Mouse (Mus musculus): ENCODE results near the gene Thap2.

The Thap2 gene

GRCm38 (mm10) chr10:115356106-115356505 is 28.1 kb downstream of the Thap2 start:
- intact Hi-C loops (cut with DNase I), result no loop called here

- intact Hi-C loops (cut with DNase I), result no loop called here
These were observed 29.2 kb downstream of the Thap2 start for GRCm38 (mm10) chr10:115355016-115355415.

DNA sequence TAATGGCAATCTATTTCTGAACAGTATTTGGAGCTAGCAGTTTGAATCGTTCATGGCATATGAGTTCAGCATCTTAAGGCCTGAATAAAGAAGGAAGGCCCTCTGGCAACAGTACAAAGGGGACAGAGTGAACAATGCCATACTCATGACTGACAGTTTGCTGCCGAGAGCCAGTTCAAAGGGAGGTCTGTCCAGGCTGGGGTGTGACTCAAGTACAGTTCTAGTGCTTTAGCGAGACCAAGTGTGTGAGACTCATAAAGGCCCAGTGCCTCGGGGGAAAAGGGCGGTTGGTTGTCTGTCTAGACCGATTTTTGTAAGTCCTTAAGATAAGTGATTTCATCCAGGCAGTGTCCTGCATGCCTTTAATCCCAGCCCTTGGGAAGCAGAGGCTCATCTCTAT is 29.7 kb downstream of the Thap2 start:
- intact Hi-C loops (cut with DNase I), result no loop called here

DNA sequence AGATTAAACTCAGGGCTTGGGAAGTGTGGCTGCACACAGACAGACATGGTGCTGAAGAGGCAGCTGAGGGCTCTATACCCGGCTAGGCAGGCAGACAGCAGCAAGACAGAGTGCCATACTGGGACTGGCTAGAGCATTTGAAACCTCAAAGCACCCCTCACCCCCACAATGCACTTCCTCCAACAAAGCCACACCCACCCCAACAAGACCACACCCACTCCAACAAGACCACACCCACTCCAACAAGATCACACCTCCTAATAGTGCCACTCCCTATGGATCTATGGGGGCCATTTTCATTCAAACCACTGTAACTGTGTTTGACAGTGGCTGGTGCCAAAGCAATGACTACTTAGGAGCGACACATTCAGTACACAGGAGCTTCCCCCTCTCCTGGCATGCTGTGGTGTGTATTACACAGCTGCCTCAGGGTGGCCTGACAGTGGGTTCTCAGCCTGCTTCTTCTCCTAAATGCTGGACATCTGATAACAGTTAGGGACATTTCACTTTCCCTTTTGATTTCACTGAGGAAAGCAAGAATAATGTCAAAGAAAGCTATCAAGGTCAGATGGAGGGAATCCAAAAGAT is 33.3 kb downstream of the Thap2 start:
- intact Hi-C loops (cut with DNase I), result no loop called here

DNA sequence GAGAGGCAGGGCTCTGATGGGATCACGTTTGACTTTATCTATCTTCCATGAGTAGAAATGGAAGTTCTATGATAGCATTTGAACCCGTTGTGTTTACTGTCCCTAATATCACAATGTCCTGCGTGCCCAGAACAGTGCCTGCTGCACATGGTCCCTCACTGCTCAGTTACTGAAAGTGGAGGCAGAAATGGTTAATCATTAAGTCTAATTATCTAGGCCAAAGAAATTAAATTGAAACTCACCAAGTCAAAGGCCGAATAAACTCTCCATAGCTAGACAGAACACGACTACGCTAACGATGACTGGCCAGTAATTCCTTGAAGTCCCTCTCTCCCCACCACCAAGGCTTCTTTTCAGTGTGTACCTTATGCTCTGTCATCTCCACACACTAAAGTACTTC is 34.7 kb downstream of the Thap2 start:
- intact Hi-C loops (cut with DNase I), result no loop called here

DNA sequence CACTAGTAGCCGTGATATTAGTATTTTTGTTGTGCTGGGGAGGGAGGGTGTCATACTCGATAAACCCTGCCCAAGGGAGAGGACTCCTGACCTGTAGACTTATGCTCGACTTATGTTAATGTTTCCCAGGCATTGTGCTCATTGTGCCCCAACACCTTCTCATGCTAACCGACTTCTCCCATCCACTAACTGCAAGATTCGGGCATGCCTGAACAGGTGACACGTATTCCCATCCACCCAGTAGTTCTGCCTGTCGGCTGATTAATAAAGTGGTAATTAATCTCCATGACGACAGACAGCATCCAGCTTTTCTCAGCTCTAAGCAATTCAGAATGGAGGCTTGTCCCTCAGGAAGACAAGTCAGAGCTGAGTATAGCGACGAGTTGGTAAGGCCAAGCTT is 35.2 kb downstream of the Thap2 start:
- intact Hi-C loops (cut with DNase I), result no loop called here

GRCm38 (mm10) chr10:115348131-115348530 is 36.1 kb downstream of the Thap2 start:
- intact Hi-C loops (cut with DNase I), result no loop called here

DNA sequence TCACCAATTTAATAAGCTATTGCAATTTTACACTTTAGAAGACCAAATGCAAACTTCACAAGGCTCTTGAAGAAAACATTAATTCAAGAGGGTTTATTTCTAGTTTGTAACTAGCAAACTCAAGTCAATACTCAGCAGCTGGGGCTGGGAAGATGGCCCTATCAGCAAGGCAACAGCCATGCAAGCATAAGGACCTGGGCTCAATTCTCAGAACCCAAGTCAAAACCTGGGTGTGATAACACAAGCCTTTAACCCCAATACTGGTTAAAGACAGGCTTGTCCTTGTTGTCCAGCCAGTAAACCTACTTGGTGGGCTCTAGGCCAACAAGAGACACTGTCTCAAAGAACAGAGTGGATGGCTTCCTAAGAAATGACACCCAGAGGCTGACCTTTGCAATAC is 37.8 kb downstream of the Thap2 start:
- intact Hi-C loops (cut with DNase I), result no loop called here

DNA sequence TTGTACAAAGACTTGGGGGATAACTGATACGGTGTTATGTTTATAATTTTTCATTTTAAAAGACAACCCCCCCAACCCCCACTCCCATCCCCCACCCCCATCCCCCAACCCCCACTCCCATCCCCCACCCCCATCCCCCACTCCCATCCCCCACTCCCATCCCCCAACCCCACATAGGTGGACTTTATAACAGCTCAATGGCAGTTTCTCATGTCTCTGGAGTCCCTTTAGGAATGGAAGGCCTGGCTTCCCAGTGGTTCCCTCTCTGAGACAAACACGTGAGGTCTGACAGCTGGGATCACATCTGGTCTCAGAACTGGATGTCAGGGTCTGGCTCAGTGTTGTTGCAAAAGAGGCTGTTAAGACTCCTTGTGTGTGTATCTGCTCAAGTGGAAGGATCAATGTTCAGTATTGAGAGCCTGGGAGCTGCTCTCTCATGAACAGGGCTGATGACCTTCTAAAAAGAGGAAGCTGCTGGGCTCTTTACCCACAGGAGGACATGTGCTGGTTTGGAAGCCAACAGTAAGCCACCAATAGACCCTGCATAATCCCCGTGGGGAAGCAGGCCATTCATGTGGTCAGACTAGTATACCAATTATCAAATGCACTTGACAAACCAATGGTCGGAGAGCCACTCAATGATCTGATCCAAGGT is 41.3 kb downstream of the Thap2 start:
- intact Hi-C loops (cut with DNase I), result no loop called here

DNA sequence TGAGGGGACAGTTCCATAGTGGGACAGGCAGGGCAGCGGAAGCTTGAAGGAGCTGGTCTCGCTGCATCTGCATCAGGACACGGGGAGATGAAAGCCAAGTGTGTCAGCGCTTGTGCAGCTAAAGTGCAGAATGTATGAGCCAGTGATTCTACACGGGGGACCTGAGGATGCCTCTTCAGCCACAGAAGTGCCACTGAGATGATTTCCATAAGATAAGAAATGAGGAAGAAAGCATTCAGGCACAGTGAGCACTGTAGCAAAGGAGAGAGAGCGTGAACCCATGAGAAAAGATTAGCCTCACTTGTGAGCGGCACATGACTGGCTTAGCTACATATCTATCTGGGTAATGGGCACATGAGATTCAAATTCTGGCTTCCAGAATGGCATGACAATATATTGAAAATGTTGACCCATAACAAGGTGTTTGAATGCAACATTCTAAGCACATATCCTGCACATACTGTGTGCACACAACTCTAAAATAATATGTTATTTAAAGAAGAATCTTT is 44.4 kb downstream of the Thap2 start:
- intact Hi-C loops (cut with DNase I), result no loop called here

DNA sequence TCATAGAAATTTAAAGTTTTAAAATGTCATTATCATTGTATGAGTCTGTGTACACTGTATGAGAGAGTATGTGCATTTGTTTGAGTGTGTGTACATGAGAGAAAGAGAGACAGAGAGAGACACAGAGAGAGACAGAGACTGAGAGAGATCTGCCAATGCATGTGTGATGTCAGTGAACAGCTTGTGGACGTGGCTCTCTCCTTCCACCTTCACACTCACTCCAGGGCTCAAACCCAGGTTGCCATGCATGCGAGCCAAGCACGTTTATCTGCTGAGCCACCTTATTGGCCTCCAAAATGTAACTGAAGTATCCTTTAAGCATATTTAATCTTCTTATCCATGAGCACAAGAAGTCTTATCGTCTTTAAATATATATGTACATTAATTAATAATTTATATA is 47.3 kb downstream of the Thap2 start:
- intact Hi-C loops (cut with DNase I), result no loop called here

- intact Hi-C loops (cut with DNase I), result no loop called here
These were observed 50.7 kb downstream of the Thap2 start for GRCm38 (mm10) chr10:115333528-115333927.

- intact Hi-C loops (cut with DNase I), result no loop called here
These were observed 51.2 kb downstream of the Thap2 start for GRCm38 (mm10) chr10:115332997-115333396.

DNA sequence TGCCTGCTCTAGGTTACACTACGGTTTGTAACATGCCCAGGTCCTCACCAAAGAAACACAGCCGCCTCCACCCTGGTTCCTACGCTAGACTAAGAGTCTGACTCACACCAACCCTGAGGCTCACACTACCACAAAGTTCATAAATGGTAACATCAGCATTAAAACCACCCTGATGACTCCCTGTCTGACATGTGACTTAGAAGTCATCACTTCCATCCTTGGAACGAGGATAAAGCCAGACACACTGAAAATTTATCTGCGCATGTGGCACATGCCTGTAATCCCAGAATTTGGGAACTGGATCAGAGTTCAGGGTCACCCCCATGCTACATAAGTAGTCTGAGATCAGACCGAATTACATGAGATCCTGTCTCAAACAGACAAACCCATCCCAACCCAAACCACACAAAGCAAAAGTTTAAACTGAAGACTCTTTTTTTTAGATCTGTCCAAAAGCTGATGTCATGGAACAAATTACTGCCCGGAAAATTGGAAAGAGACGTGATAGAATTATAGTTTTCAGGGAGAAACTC is 51.8 kb downstream of the Thap2 start:
- intact Hi-C loops (cut with DNase I), result no loop called here

DNA sequence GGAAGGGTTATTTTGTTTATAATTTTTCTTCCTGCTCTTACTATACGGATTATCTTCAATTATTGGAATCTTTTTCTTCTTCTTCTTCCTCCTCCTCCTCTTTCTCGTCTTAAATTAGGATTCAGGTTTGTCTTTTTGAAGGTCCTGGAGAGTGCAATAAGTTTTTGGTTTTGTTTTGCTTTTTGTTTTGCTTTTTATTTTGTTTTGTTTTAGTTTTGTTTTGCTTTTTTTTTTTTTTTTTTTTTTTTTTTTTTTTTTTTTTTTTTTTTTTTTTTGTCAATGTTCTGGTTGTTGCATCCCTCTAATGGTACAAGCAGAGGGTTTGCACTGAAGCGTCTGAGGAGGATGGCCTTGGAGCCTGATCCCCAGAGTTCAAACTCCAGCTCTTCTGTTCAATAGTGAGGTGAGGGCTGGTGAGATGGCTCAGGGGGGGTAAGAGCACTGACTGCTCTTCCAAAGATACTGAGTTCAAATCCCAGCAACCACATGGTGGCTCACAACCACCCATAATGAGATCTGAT is 55.2 kb downstream of the Thap2 start:
- intact Hi-C loops (cut with DNase I), result no loop called here

DNA sequence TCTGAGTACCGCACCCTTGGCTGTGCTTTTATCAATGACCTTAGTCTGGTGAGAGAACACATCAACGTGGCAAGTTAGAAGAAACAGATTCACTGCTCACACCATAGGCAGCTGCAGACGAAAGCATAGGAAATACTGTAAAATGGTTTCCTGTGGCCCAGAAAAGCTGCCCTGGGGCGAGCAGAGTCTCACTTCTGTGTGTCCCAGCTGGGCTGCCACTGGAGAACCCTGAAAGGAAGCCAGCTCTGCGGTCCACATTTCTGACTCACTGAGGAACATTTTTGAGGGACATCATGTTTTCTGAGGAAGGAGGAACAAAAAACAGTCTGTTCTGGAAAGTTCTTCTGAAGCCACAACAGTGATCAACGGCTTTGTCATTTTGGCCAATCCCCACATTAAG is 55.7 kb downstream of the Thap2 start:
- intact Hi-C loops (cut with DNase I), result no loop called here

GRCm38 (mm10) chr10:115323295-115323694 is 60.9 kb downstream of the Thap2 start:
- intact Hi-C loops (cut with DNase I), result loop anchor here (5.0 kb wide), 1 partner anchor 294 kb away; no protein-coding TSS in a partner anchor

- intact Hi-C loops (cut with DNase I), result loop anchor here (5.0 kb wide), 1 partner anchor 296 kb away; no protein-coding TSS in a partner anchor
These were observed 62.8 kb downstream of the Thap2 start for GRCm38 (mm10) chr10:115321317-115322035.

All from adrenal gland (tissue).